Mouse (Mus musculus) CH12.LX (cell line): ENCODE measurements at regions not wholly inside any gene's neighbourhood (a gene's known extent, or its start where the extent isn't known, plus 50 kb on each side); places are given as distances from the start of the nearest gene placed in this dataset.
"Not testable (repeated sequence)": the region's sequence is repeated elsewhere in the genome, so short reads cannot be mapped to it uniquely, and the experiment has no call there.

Source experiments
- BHLHE40 ChIP-seq: IDR thresholded peaks from 2 replicates; pipeline ENCODE4 v1.6.1; 2011; ENCODE audit warnings: mild to moderate bottlenecking, low read depth, low read length, improper control_type of control experiment
- CTCF ChIP-seq, 2 experiments: IDR thresholded peaks in 1 of 2; conservative IDR thresholded peaks in 1 of 2; 2 replicates each; pipeline ENCODE4 v1.5.1; 2011 to 2012; ENCODE audit warnings: low read depth in 2 of 2, low read length in 2 of 2, improper control_type of control experiment in 1 of 2, inconsistent platforms in 1 of 2, mild to moderate bottlenecking in 1 of 2, moderate library complexity in 1 of 2
- E2F4 ChIP-seq: IDR thresholded peaks from 2 replicates; pipeline ENCODE4 v1.6.1; 2011; ENCODE audit warnings: low read depth, low read length, improper control_type of control experiment; ENCODE audit not compliant: insufficient replicate concordance
- ELF1 ChIP-seq: IDR thresholded peaks from 2 replicates; pipeline ENCODE4 v1.6.1; 2014; ENCODE audit warnings: low read depth, mild to moderate bottlenecking, inconsistent platforms, low read length, improper control_type of control experiment
- EP300 ChIP-seq: IDR thresholded peaks from 2 replicates; pipeline ENCODE4 v1.6.1; 2011; ENCODE audit warnings: low read length, improper control_type of control experiment
- GABPA ChIP-seq: IDR thresholded peaks from 2 replicates; pipeline ENCODE4 v1.6.1; 2012; ENCODE audit warnings: low read depth, low read length, improper control_type of control experiment, inconsistent platforms; ENCODE audit not compliant: insufficient replicate concordance
- MAZ ChIP-seq: IDR thresholded peaks from 2 replicates; pipeline ENCODE4 v1.6.1; 2012; ENCODE audit warnings: low read depth, mild to moderate bottlenecking, inconsistent platforms, low read length, improper control_type of control experiment, moderate library complexity
- MEF2A ChIP-seq: IDR thresholded peaks from 2 replicates; pipeline ENCODE4 v1.6.1; 2014; ENCODE audit warnings: low read depth, mild to moderate bottlenecking, inconsistent platforms, low read length, improper control_type of control experiment, borderline replicate concordance
- POLR2A ChIP-seq: IDR thresholded peaks from 2 replicates; pipeline ENCODE4 v1.6.1; 2011; ENCODE audit warnings: low read depth, mild to moderate bottlenecking, improper control_type of control experiment, low read length
- POLR2AphosphoS2 ChIP-seq: IDR thresholded peaks from 2 replicates; pipeline ENCODE4 v1.6.1; 2011; ENCODE audit warnings: low read depth, low read length, improper control_type of control experiment

GRCm38 (mm10) chr2:63541836-63542235, 357.7 kb upstream of the Kcnh7 start:
- not testable (repeated sequence) for TF ChIP-seq CTCF (conservative IDR thresholded peaks at IDR 0.05 in 1 of 2, IDR thresholded peaks at IDR 0.05 in 1 of 2; ENCODE audit: low read depth in 2 of 2, low read length in 2 of 2); EP300; POLR2A; POLR2AphosphoS2; BHLHE40; GABPA; ELF1; E2F4; MEF2A; MAZ
